Mouse (Mus musculus) ES-E14 (cell line): Measurements from ENCODE around the gene Pacrg. TPM values are rescaled to one million over a fixed set of nuclear protein-coding genes. Genes with fewer than 3 reads are reported as not detected.

Experiments used
- DNase-seq: peaks from one replicate; pipeline ENCODE4 v3.0.0-alpha.2; 2013; ENCODE audit warnings: low read depth, low spot score
- H3K27ac ChIP-seq: 2 replicates; pipeline ENCODE4 v1.5.1; 2012; ENCODE audit warnings: low read depth, mild to moderate bottlenecking, low read length, moderate library complexity, mixed read lengths; ENCODE audit not compliant: poor library complexity, insufficient read depth, severe bottlenecking
- H3K36me3 ChIP-seq: 2 replicates; pipeline ENCODE4 v1.6.1; 2012; ENCODE audit warnings: mild to moderate bottlenecking, low read length, moderate library complexity, mixed read lengths; ENCODE audit not compliant: control insufficient read depth, poor library complexity, insufficient read depth, severe bottlenecking
- H3K4me1 ChIP-seq, 2 experiments: fragments of 150-350 bp in 1 of 2; sonication (generic) in 1 of 2; 2 replicates each; pipeline ENCODE4 v1.6.1; 2012; ENCODE audit warnings: low read length in 2 of 2, mild to moderate bottlenecking in 1 of 2, mixed read lengths in 1 of 2; ENCODE audit not compliant: control insufficient read depth in 2 of 2, insufficient read depth in 2 of 2, poor library complexity in 1 of 2
- H3K4me3 ChIP-seq, 2 experiments: fragments of 150-350 bp in 1 of 2; sonication (generic) in 1 of 2; 2 replicates each; pipeline ENCODE4 v1.5.1; 2012; ENCODE audit warnings: low read length in 2 of 2, low read depth in 1 of 2, mild to moderate bottlenecking in 1 of 2, mixed read lengths in 1 of 2; ENCODE audit not compliant: insufficient read depth in 1 of 2, poor library complexity in 1 of 2, severe bottlenecking in 1 of 2
- H3K9ac ChIP-seq: 2 replicates; pipeline ENCODE4 v1.6.1; 2012; ENCODE audit warnings: low read depth, mild to moderate bottlenecking, low read length, mixed read lengths; ENCODE audit not compliant: poor library complexity, insufficient read depth, severe bottlenecking
- H3K9me3 ChIP-seq: fragments of 150-350 bp; sonication (generic); 2 replicates; pipeline ENCODE4 v1.6.1; 2012; ENCODE audit warnings: low read depth, mild to moderate bottlenecking, low read length; ENCODE audit not compliant: control insufficient read depth, insufficient read depth
- CHD2 ChIP-seq: IDR thresholded peaks from 2 replicates; pipeline ENCODE4 v1.6.1; 2014; ENCODE audit warnings: mild to moderate bottlenecking, low read depth, low read length, inconsistent platforms
- HCFC1 ChIP-seq: IDR thresholded peaks from 2 replicates; pipeline ENCODE4 v1.6.1; 2012; ENCODE audit warnings: low read length, inconsistent platforms, borderline replicate concordance; ENCODE audit not compliant: insufficient read depth
- MAFK ChIP-seq: IDR thresholded peaks from 2 replicates; pipeline ENCODE4 v1.6.1; 2014; ENCODE audit warnings: mild to moderate bottlenecking, low read depth, low read length, inconsistent platforms; ENCODE audit not compliant: insufficient read depth
- ZC3H11A ChIP-seq: IDR thresholded peaks from 2 replicates; pipeline ENCODE4 v1.6.1; 2012; ENCODE audit warnings: low read depth, mild to moderate bottlenecking, inconsistent platforms, low read length, borderline replicate concordance
- ZNF384 ChIP-seq: IDR thresholded peaks from 2 replicates; pipeline ENCODE4 v1.6.1; 2012; ENCODE audit warnings: low read depth, low read length, inconsistent platforms
- in situ Hi-C, 2 experiments: fragments of 600-800 bp; cut with MboI; formaldehyde crosslinking; loops; one replicate each; pipeline ENCODE4 v1.15.1; 2025; ENCODE audit warnings: low sequenced_read_pairs in 2 of 2, inconsistent platforms in 1 of 2; ENCODE audit not compliant: unreplicated experiment in 2 of 2
- total RNA-seq: library from RNA; depleted of rRNA; stranded (reverse); fragments of 300-350 nt; gene quantifications from 2 replicates; pipeline ENCODE4 v1.2.3, GENCODE M21; 2012

The Pacrg gene
- total RNA-seq, 1 experiment, result 0.27 TPM

GRCm38 (mm10) chr17:10776503-10776902, 63.6 kb downstream of the Pacrg start:
- no peaks in the 10 kb centered on the region for H3K9me3 ChIP-seq
- H3K36me3 ChIP-seq, result no peaks in the 10 kb centered on the region
- no peak overlapping the region for H3K4me3 ChIP-seq
- no peak for TF ChIP-seq MAFK
- TF ChIP-seq CHD2, result no peak
- no peak overlapping the region for H3K27ac ChIP-seq
- DNase-seq, result no peak
- no peak overlapping the region for H3K9ac ChIP-seq
- peaks cover 2 to 6% of the 10 kb centered on the region in 2 experiments; a peak in 2 of 4 replicates for H3K4me1 ChIP-seq
- in situ Hi-C loops, result no loop called here

- H3K27ac ChIP-seq, result no peak overlapping the region
- TF ChIP-seq ZNF384 (no peak), CHD2 (no peak), ZC3H11A (no peak), HCFC1 (no peak), MAFK (no peak)
- no peak for DNase-seq
These were observed 65.6 kb downstream of the Pacrg start for GRCm38 (mm10) chr17:10774468-10774867.

GRCm38 (mm10) chr17:10772207-10772606, 67.9 kb downstream of the Pacrg start:
- no peak for DNase-seq
- H3K36me3 ChIP-seq, result no peaks in the 10 kb centered on the region
- H3K4me3 ChIP-seq, result no peak overlapping the region
- H3K9me3 ChIP-seq, result no peaks in the 10 kb centered on the region
- H3K9ac ChIP-seq, result no peak overlapping the region
- in situ Hi-C loops, result no loop called here
- no peak for TF ChIP-seq ZC3H11A
- TF ChIP-seq HCFC1, result no peak
- TF ChIP-seq MAFK, result no peak
- TF ChIP-seq CHD2, result no peak
- H3K4me1 ChIP-seq, result peaks cover 2 to 6% of the 10 kb centered on the region in 2 experiments; a peak in 2 of 4 replicates
- no peak overlapping the region for H3K27ac ChIP-seq

More at GRCm38 (mm10) chr17:10774468-10774867, 65.6 kb downstream of the Pacrg start:
- H3K36me3 ChIP-seq, result no peaks in the 10 kb centered on the region
- in situ Hi-C loops, result no loop called here
- H3K9me3 ChIP-seq, result no peaks in the 10 kb centered on the region
- no peak overlapping the region for H3K9ac ChIP-seq
- H3K4me3 ChIP-seq, result no peak overlapping the region
- peaks cover 2 to 6% of the 10 kb centered on the region in 2 experiments; a peak in 2 of 4 replicates for H3K4me1 ChIP-seq

GRCm38 (mm10) chr17:10769873-10770272, 70.2 kb downstream of the Pacrg start:
- DNase-seq, result no peak
- TF ChIP-seq ZC3H11A, result no peak
- no peak for TF ChIP-seq ZNF384
- no peak for TF ChIP-seq HCFC1
- no peak for TF ChIP-seq MAFK
- TF ChIP-seq CHD2, result no peak
- no peak overlapping the region for H3K4me3 ChIP-seq
- H3K4me1 ChIP-seq, result peaks cover 2 to 3% of the 10 kb centered on the region in 2 experiments; a peak in 2 of 4 replicates
- H3K9me3 ChIP-seq, result no peaks in the 10 kb centered on the region
- in situ Hi-C loops, result no loop called here
- no peaks in the 10 kb centered on the region for H3K36me3 ChIP-seq
- no peak overlapping the region for H3K9ac ChIP-seq
- no peak overlapping the region for H3K27ac ChIP-seq
